Mouse (Mus musculus) naive thymus-derived CD4-positive, alpha-beta T cell, adult 2 months (primary cell): Measurements from ENCODE around the gene Gm42957.
A peak's percentile ranks its signal among the peaks of the same experiment; 100 is the strongest.
"Not testable (repeated sequence)": the region's sequence is repeated elsewhere in the genome, so short reads cannot be mapped to it uniquely, and the experiment has no call there.

ENCODE experiments used
- DNase-seq: peaks from one replicate; pipeline ENCODE4 v3.0.0-alpha.2; 2011; ENCODE audit warnings: low read depth

The Gm42957 gene

GRCm38 (mm10) chr3:96623201-96623600 lies 12.1 kb upstream of the Gm42957 start:
- DNase-seq, result no peak

DNA sequence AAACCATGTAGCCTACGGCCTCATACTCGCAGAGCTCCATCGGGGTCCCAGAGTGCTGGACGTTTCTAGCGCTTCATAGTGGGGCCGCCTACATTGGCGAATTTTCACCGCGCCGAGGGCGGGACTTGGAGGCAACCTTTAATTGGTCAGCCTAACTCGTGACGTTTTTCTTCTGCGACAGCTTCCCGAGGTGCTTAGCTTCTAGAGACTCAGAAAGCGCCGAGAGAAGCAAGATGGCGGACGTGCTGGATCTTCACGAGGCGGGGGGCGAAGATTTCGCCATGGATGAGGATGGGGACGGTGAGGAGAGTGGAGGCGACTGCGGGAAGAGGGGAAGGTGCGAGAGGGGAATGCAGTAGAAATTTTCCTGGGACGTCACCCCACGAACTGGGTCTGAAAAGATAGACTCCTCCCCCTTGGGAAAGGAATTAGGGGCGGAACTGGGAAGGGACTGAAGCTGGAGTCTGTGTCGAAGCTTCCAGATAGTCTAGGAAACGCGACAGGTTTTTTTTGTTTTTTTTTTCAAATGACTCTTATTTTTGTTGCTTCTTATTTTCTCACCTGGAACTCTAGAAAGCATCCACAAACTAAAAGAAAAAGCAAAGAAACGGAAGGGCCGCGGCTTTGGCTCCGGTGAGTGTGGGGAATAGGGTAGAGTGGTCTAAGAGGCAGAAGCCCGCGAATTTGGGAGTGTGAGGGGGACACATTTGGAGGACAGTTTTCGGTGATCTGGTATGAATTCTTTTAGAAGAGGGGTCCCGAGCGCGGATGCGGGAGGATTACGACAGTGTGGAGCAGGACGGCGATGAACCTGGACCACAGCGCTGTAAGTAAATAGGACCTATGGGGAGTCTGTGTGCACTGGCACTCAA lies 5.3 kb upstream of the Gm42957 start, which contains the start of gene Rbm8a:
Gene Rbm8a (plus strand): TSS at position 205 of the 872 bp plus-strand sequence.
- peak; percentile 96 for DNase-seq

DNA sequence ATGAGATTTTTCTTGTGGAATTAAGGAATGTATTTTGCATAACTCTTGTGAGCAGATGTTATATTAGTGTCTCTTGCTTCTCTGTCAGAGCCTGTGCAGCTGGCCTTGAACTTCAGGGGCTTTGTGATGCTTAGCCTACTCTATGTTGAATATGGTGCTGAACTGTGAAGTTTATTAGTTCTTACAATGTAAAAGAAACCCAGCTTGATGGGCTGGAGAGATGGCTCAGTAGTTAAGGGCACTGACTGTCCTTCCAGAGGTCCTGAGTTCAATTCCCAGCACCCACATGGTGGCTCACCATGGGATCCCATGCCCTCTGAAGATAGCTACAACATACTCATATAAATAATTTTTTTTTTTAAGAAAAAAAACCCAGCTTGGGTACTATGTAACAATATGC lies 3.2 kb upstream of the Gm42957 start:
- DNase-seq, result no peak

DNA sequence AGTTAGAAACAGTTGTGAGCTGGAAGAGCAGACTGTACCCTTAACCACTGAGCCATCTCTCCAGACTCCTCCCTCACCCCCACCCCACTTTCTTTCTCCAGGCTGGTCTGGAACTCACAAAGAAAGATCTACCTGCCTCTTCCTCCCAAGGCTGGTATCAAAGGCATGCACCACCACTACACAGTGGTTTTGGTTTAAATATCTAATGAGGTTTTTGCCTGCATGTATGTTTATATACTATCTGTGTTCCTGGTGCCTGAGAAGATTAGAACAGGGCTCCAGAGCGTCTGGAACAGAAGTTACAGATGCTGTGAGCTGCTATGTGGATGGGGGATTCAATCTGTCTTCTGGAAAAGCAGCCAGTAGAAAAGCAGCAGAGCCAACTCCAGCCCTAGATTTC lies 1.3 kb upstream of the Gm42957 start:
- DNase-seq, result no peak

DNA sequence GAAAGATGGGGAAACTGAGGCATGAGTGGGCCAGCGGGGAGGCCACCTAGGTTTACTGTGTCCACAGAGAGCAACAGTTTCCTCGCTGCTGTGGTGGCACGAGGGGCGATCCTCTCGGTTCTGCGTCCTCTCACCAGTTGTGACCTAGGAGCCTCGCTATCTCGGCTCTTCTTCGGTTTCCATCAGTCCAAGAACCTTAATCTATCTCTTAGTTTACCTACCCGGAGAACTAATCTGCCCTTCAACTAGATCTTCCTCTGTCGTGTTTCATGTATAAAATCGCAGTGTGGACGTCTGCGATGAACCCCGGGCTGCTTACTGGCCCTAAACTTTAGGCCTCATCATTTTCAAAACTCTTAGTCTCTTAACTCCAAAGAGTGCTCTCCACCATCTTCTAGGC lies 632 bp downstream of the Gm42957 start:
- DNase-seq, result peak; percentile 33

DNA sequence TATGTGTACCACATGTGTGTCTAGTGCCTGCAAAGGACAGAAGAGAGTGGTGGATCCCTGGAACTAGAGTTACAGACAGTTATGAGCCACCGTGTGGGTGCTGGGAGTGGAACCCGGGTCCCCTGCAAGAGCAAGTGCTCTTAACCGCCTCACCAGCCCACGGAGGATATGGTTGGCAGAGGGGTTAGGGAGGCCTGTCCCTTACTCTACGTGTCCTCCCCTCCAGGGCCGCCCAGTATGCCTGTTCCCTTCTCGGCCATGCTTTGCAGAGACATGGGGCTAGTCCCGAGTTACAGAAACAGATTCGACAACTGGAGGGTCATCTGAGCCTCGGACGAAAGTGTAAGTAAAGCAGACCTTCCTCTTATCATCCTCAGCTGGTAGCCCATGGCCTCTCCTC lies 1.2 kb downstream of the Gm42957 start:
- DNase-seq, result no peak

GRCm38 (mm10) chr3:96639219-96639618 lies 3.9 kb downstream of the Gm42957 start:
- DNase-seq, result peak; percentile 87

DNA sequence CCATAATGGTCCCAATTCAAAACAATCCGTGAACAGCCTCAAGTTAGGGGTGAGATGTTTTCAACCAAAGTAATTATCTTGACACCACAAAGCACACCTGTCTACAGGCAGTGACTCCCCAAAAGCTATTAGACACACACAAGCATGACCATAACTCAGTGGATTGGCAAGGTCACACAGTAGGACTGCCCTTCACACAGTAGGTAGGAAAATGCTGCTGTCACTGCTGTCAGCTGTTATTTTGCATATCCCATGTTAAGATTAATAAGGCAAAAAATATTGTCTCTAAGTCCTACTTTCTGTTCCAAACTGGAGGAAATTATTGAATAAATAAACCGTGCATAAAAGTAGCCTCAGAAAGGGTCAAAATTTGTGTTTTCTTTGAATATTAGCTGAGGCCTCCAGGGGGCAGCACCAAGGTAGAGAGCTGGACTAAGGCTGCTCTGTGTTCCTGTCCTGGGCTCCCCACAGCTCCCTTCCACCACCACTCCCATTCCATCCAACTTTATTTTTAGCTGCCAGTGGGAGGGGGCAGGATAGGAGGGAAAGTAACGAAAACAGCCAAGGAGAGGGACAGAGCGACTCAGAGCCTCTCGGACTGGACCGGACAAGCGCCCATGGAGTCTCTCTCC lies 9.9 kb downstream of the Gm42957 start, which contains the start of gene Itga10:
Gene Itga10 (plus strand): TSS at position 567 of the 632 bp plus-strand sequence.
- peak; percentile 36 for DNase-seq

DNA sequence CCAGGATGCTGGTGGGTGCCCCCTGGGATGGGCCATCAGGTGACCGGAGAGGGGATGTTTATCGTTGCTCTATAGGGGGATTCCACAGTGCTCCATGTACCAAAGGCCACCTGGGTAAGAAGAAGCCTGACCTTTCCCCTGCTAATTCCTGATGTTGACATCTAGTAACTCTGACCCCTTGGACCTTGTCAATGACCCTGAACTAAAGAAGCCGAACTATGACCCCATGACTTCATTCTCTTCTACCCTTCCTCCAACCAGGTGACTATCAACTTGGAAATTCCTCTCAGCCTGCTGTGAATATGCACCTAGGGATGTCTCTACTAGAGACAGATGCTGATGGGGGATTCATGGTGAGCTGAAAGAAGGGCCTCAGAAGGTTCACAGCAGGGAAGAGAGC lies 12.1 kb downstream of the Gm42957 start:
- DNase-seq, result no peak

DNA sequence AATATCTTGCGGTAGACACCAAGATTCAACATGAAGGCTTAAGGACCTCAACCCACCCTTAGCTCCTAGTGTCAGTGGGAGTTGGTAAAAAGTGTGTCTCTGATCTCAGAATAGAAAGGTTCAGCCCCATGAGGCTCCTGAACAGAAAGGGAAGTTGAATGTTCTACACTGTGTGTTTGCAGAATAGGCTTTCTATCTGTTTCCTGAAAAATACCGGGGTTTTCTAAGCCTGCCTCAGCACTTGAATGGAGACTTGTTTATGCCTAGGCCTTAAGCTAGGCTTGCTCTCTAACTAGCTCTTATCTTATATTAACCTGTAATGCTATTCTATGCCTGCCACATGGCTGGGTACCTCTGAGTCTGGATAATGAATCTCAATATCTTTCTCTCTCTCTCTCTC lies 25.6 kb downstream of the Gm42957 start:
- DNase-seq, result no peak

- no peak for DNase-seq
Observed at GRCm38 (mm10) chr3:96662731-96663316, 27.6 kb downstream of the Gm42957 start.

DNA sequence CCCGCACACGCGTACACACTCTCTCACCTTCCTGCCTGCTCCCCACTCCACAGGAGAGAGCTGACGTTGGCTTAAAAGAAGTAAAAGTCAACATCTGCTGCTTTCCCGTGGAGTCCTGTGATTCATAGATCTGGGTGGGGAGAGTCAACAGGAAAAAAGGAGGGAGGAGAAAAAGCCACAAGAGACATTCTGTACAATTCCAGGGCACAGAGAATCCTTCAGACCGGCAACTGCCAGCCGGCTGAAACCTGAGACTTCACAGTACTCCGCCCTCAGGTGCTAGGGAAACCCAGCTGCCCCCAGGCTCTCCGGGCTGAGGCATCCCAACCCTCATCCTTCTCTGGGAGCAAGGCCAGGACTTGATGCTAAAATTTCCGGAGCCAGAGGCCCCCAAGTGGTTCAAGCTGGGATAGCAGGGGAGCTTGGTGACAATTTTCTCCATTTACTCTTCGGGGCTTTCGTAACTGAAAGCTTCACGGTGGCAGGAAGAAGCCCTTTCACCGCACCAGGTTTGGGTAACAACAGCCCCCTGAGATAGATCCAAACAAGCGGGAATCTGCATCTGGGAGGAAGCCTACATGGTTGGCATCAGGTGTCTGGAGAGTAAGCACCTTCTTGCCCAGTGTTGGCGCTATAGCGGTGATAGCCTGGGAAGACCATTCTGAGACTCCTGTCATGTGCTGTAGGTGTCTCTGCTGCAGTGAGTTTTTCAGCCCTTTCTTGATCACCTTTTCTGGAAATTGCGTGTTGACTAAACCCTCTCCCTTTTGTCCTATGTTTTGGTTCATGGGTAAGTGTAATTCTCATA lies 28.4 kb downstream of the Gm42957 start:
- peak; percentile 81 for DNase-seq

- not testable (repeated sequence) for DNase-seq
Observed at GRCm38 (mm10) chr3:96665732-96666363, 30.6 kb downstream of the Gm42957 start.

DNA sequence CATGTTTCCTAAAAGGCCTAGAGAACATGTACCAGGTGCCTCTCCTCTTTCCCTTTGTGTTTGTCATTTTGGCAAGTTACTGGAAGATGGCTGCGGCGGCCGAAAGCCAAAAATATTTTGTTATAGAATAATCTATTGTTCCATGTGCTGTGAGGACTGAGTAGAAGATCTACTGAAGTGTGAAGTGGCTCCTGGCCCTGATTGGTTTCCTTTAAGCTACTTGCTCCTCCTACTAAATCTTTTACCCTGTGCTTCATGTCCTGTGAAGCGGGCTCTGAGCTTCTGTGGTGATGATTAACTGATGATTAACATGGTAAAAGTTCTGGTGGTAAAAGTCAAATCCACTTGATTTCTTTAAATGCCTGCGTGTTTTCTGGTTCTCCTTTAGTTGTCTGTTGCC lies 31.6 kb downstream of the Gm42957 start:
- DNase-seq, result no peak

DNA sequence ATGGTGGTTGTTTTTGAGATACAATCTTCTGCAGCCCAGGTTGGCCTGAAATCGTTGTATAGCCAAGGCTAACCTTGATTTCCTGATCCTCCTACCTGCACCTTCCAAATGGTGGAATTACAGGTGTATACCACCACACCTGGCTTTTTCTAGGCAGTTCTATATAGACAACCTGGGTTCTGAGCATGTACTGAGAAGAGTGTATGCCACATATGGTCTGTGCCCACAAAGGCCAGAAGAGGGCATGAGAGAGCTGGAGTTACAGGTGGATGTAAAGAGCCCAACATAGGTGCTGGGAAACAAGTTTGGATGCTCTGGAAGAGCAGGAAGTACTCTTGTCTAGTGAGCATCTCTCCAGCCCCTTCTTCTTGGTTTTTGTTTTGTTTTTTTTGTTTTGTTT lies 32.0 kb downstream of the Gm42957 start:
- peak; percentile 55 for DNase-seq

- DNase-seq, result peak; percentile 26
Observed at GRCm38 (mm10) chr3:96668424-96669067, 33.3 kb downstream of the Gm42957 start.

DNA sequence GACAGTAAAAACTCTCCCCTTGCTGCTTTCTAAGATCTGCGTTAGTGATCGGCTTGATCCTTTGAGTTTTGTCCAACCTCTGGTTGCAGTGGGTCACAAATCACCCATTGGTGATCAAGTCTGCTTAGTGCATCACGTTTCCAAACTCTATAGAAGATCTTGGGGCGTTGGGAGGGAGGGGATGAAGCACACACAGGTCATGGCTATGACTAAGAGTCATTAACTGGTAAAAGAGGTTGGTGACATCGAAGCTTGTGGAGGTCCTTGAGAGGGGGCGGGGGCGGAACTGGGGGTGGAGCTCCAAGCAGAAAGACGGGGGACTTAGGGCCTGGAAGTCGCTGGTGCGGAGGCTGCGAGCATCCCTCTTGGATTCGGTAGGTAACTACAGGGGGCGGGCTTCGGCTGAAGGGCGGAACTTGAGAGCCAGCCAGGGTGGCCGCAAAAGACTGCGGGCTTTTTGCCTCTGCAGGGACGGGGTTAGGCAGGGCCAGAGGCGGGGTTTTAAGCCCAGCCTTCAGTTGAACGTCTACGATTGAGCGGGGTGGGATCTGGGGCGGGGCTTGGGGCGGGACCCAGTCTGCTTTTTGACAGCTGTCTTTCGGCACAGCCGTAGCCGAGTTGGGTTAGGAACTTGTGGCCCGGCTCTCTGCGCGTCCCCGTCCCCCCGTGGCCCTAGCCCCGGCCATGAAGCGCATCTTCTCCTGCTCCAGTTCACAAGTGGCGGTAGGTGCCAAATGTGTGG lies 34.6 kb downstream of the Gm42957 start, which contains the start of gene Ankrd35:
Gene Ankrd35 (plus strand): TSS at position 405 of the 742 bp plus-strand sequence.
- peak; percentile 92 for DNase-seq

DNA sequence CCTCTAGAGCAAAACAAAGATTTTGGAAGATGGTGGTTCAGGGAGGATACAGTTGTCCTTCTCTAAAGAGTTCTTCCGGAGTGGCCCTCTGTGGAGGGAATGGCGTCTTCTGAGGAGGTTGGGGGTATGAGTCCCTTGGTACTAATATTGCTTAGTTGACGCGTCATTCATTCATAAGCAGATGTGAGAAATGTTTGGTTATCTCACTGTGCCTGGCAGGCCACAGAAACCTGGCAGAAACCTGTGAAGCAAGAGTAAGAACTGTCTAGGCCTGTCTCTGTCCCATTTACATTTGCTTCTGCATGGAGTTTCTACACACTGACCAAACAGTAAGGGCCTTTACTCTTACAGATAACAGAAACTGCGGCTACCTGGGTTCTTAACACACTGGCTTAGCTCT lies 36.2 kb downstream of the Gm42957 start:
- no peak for DNase-seq

GRCm38 (mm10) chr3:96673514-96673913 lies 38.2 kb downstream of the Gm42957 start:
- DNase-seq, result no peak

GRCm38 (mm10) chr3:96674442-96674841 lies 39.2 kb downstream of the Gm42957 start:
- no peak for DNase-seq
